Mouse (Mus musculus): ENCODE results near the gene Stab1. TPM values are rescaled to one million over a fixed set of nuclear protein-coding genes. Genes with fewer than 3 reads are reported as not detected.

The Stab1 gene
- 43.2 and 49.5 TPM in 2 replicates for polyA plus RNA-seq (2015; fragmentation: Nextera tagmentation; extraction: Ambion mirVana)

GRCm38 (mm10) chr14:31168425-31168824, at the start of gene Stab1:
Stab1 (minus strand) TSS chr14:31168641.
- Histone ChIP-seq H3K36me3 (peaks cover 40% of the 10 kb centered on the region), H3K4me1 (peaks cover 69% of the 10 kb centered on the region), H3K9ac (peak within 1 kb of the TSS; percentile 71), H3K27me3 (replicated peaks) (no peaks in the 10 kb centered on the region), H3K4me2 (peak within 1 kb of the TSS; percentile 61), H3K27ac (replicated peaks) (peak within 1 kb of the TSS; percentile 77), H3K9me3 (no peaks in the 10 kb centered on the region), H3K4me3 (peak within 1 kb of the TSS; percentile 52)
- 25% methylated on average over 10 of the region's 10 CpGs for WGBS
- ATAC-seq (ENCODE audit: extremely low read depth, insufficient number of reproducible peaks, low FRiP score, low TSS enrichment): peak; percentile 24; the same call in 1 of the 2 replicates

- peak; percentile 38; the same call in 1 of the 2 replicates for ATAC-seq (ENCODE audit: extremely low read depth, insufficient number of reproducible peaks, low FRiP score, low TSS enrichment)
- peak within 1 kb of the TSS; percentile 48 for H3K27ac ChIP-seq (replicated peaks)
- H3K4me3 ChIP-seq: peak within 1 kb of the TSS; percentile 13; the same call in 1 of the 2 replicates
Observed at GRCm38 (mm10) chr14:31217666-31218065, 49.2 kb upstream of the Stab1 start, which contains the start of gene Sema3g. Sema3g (plus strand) TSS chr14:31217860.

GRCm38 (mm10) chr14:31216846-31217245, 48.4 kb upstream of the Stab1 start, which contains the start of gene Nisch:
Nisch (minus strand) TSS chr14:31216946.
- ATAC-seq (ENCODE audit: extremely low read depth, insufficient number of reproducible peaks, low FRiP score, low TSS enrichment): no peak
- Histone ChIP-seq H3K9ac (peak within 1 kb of the TSS; percentile 75), H3K4me2 (peak within 1 kb of the TSS; percentile 54), H3K27me3 (replicated peaks) (peaks cover 2% of the 10 kb centered on the region; the same call in 1 of the 2 replicates), H3K4me3 (peak within 1 kb of the TSS; percentile 13; the same call in 1 of the 2 replicates), H3K9me3 (no peaks in the 10 kb centered on the region), H3K36me3 (peaks cover 12% of the 10 kb centered on the region), H3K4me1 (peaks cover 57% of the 10 kb centered on the region), H3K27ac (replicated peaks) (peak within 1 kb of the TSS; percentile 48)
- 74% methylated on average over 2 of the region's 2 CpGs for WGBS

More at GRCm38 (mm10) chr14:31217666-31218065, 49.2 kb upstream of the Stab1 start, which contains the start of gene Sema3g:
- 7% methylated on average over 11 of the region's 11 CpGs for WGBS
- H3K27me3 ChIP-seq (replicated peaks): peaks cover 7% of the 10 kb centered on the region; the same call in 1 of the 2 replicates
- H3K9ac ChIP-seq: peak within 1 kb of the TSS; percentile 75
- H3K9me3 ChIP-seq: no peaks in the 10 kb centered on the region
- H3K4me1 ChIP-seq: peaks cover 50% of the 10 kb centered on the region
- peak within 1 kb of the TSS; percentile 54 for H3K4me2 ChIP-seq
- peaks cover 4% of the 10 kb centered on the region for H3K36me3 ChIP-seq

GRCm38 (mm10) chr14:31215157-31216002, 46.9 kb upstream of the Stab1 start:
- H3K9ac ChIP-seq: peak overlapping the region; percentile 42
- H3K27ac ChIP-seq (replicated peaks): peak overlapping the region; percentile 100; the same call in 1 of the 2 replicates
- no peak overlapping the region for H3K4me3 ChIP-seq
- WGBS: 28% methylated on average over 15 of the region's 15 CpGs
- no peaks in the 10 kb centered on the region; the same call in 1 of the 2 replicates for H3K27me3 ChIP-seq (replicated peaks)
- no peak for ATAC-seq (ENCODE audit: extremely low read depth, insufficient number of reproducible peaks, low FRiP score, low TSS enrichment)
- H3K9me3 ChIP-seq: no peaks in the 10 kb centered on the region
- peaks cover 65% of the 10 kb centered on the region for H3K4me1 ChIP-seq
- H3K4me2 ChIP-seq: peak overlapping the region; percentile 12; the same call in 1 of the 2 replicates
- peaks cover 24% of the 10 kb centered on the region for H3K36me3 ChIP-seq

DNA sequence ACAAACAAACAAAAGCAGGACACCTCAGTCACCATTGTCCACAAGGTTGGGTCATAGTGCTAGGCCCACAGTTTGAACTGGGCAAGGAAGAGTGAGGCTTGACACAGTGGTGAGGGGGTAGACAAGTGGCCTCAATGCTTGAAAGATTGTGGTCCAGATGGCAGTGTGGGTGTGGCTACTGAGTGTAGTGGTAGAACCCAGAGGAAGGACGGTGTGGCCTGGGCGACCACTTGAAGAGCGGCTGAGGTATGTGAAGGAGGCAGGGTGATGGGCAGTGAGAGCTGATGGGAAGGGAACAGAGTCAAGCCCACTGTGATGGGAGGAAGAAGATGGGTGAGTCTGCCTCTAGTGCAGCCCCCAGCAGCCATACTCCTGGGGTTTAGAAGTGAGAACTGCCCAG, 46.2 kb upstream of the Stab1 start:
- Histone ChIP-seq H3K27ac (replicated peaks) (peak overlapping the region; percentile 100; the same call in 1 of the 2 replicates), H3K27me3 (replicated peaks) (no peaks in the 10 kb centered on the region; the same call in 1 of the 2 replicates), H3K9ac (no peak overlapping the region), H3K9me3 (no peaks in the 10 kb centered on the region), H3K4me3 (no peak overlapping the region), H3K4me1 (peaks cover 70% of the 10 kb centered on the region), H3K36me3 (peaks cover 31% of the 10 kb centered on the region), H3K4me2 (no peak overlapping the region)
- 32% methylated on average over 3 of the region's 3 CpGs for WGBS
- no peak for ATAC-seq (ENCODE audit: extremely low read depth, insufficient number of reproducible peaks, low FRiP score, low TSS enrichment)

DNA sequence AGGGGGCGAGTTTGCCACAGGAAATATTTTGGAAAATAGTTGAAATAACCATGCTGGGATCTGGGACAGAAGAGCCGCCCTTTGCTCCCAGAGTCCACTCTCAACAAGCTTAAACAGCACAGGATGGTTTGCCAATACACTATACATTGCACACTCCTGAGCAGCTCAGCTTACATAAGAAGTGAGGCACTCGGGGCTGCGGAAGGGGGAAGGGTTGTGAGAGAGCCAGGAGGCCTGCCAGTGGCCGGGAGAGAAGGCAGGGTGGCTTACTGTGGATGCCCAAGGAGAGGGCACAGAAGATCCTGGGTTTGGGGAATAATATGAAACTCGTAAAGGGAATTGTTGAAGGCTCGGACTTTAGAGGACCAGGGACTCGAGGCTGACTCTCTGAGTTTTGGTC, 45.4 kb upstream of the Stab1 start:
- no peak for ATAC-seq (ENCODE audit: extremely low read depth, insufficient number of reproducible peaks, low FRiP score, low TSS enrichment)
- Histone ChIP-seq H3K9ac (0 out of 2 replicates have a peak overlapping the region, but pooled peaks have one; percentile 59), H3K27ac (replicated peaks) (peak overlapping the region; percentile 100)

GRCm38 (mm10) chr14:31212499-31212898, 44.1 kb upstream of the Stab1 start:
- peaks cover 67% of the 10 kb centered on the region for H3K4me1 ChIP-seq
- peaks cover 31% of the 10 kb centered on the region for H3K36me3 ChIP-seq
- no peak for ATAC-seq (ENCODE audit: extremely low read depth, insufficient number of reproducible peaks, low FRiP score, low TSS enrichment)
- H3K4me3 ChIP-seq: no peak overlapping the region; the same call in 1 of the 2 replicates
- peak overlapping the region; percentile 100 for H3K27ac ChIP-seq (replicated peaks)
- H3K27me3 ChIP-seq (replicated peaks): no peaks in the 10 kb centered on the region
- peak overlapping the region; percentile 82 for H3K4me2 ChIP-seq
- 27% methylated on average over 3 of the region's 3 CpGs for whole genome bisulfite sequencing
- no peaks in the 10 kb centered on the region for H3K9me3 ChIP-seq
- H3K9ac ChIP-seq: peak overlapping the region; percentile 97

More for the DNA sequence above, 45.4 kb upstream of the Stab1 start:
- Histone ChIP-seq H3K9me3 (no peaks in the 10 kb centered on the region), H3K36me3 (peaks cover 31% of the 10 kb centered on the region), H3K27me3 (replicated peaks) (no peaks in the 10 kb centered on the region), H3K4me3 (no peak overlapping the region), H3K4me1 (peaks cover 70% of the 10 kb centered on the region), H3K4me2 (no peak overlapping the region)
- WGBS: 49% methylated on average over 8 of the region's 8 CpGs

DNA sequence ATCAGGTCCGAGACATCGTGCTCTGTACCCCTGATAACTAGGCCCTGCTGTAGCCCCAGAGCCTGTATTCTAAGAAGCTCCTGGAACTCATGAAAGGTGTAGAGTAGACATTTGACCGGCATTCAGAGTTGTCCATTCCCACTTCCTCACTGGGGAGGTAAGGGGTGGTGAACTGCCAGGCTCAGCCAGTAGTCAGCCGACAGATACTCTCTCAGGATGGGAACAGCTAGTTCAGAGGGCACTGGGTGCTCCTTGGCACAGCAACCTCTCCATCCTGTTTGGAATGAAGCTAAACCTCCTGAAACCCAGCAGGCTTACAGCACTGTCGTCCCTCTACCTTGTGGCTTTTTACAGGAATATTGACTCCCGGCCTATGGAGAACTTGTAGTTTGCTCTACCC, 43.4 kb upstream of the Stab1 start:
- WGBS: 64% methylated on average over 6 of the region's 6 CpGs
- ATAC-seq (ENCODE audit: extremely low read depth, insufficient number of reproducible peaks, low FRiP score, low TSS enrichment): no peak
- peak overlapping the region; percentile 100 for H3K27ac ChIP-seq (replicated peaks)

DNA sequence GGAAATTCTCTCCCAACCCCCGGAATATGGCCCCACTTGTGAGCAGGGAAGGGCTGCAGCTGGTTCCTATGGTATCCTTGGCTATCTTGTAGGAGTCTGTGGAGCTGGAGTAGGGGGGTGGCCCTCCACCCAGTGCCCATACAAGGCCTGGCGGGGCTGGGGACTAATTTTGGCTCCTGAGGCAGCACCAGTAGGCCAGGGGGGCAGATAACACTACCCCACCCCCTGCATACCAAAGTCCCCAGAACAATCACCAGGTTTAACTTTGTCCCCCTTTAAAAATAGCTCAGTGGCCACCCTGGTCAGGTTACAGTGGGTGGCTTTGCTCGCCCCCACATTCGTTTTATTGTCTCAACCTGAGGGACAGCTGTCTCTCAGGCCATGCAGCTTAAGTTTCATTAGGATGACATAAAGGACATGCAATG, 40.7 kb upstream of the Stab1 start:
- peaks cover 38% of the 10 kb centered on the region for H3K36me3 ChIP-seq
- H3K4me2 ChIP-seq: peak overlapping the region; percentile 82
- 26% methylated on average over 4 of the region's 4 CpGs for WGBS
- peak overlapping the region; percentile 100 for H3K27ac ChIP-seq (replicated peaks)
- H3K9me3 ChIP-seq: no peaks in the 10 kb centered on the region
- peak; percentile 39; the same call in 1 of the 2 replicates for ATAC-seq (ENCODE audit: extremely low read depth, insufficient number of reproducible peaks, low FRiP score, low TSS enrichment)
- peak overlapping the region; percentile 82 for H3K4me3 ChIP-seq
- H3K4me1 ChIP-seq: peaks cover 63% of the 10 kb centered on the region
- peak overlapping the region; percentile 97 for H3K9ac ChIP-seq
- no peaks in the 10 kb centered on the region for H3K27me3 ChIP-seq (replicated peaks)

More for the DNA sequence above, 43.4 kb upstream of the Stab1 start:
- Histone ChIP-seq H3K27me3 (replicated peaks) (no peaks in the 10 kb centered on the region), H3K36me3 (peaks cover 31% of the 10 kb centered on the region), H3K9me3 (no peaks in the 10 kb centered on the region), H3K4me3 (peak overlapping the region; percentile 82), H3K9ac (peak overlapping the region; percentile 97), H3K4me1 (peaks cover 69% of the 10 kb centered on the region), H3K4me2 (peak overlapping the region; percentile 82)

DNA sequence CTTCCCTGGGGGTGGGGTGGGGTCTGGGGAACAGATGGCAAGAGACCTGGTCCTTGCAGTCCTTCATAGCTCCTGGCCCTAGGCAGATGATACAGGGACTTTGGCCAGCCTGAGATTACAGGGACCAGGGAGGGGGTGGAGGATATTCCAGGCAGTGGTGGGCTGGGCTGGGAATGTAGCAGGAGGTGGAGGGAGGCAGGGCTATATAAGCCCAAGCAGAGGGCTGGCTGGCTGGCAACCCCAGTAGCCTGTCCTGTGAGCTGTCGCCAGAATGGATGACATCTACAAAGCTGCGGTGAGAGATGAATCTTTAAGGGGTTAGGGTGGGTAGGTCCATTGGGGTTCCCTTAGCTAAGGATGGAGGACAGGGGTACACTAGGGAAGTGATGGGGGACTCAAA, 39.6 kb upstream of the Stab1 start, which contains the start of gene Tnnc1:
Gene Tnnc1, plus strand, starts transcription at position 229 of the 400 bp plus-strand sequence.
- Histone ChIP-seq H3K4me3 (peak within 1 kb of the TSS; percentile 82), H3K9ac (peak within 1 kb of the TSS; percentile 97), H3K9me3 (no peaks in the 10 kb centered on the region), H3K36me3 (peaks cover 49% of the 10 kb centered on the region), H3K27ac (replicated peaks) (peak within 1 kb of the TSS; percentile 100), H3K4me1 (peaks cover 62% of the 10 kb centered on the region), H3K4me2 (peak within 1 kb of the TSS; percentile 82), H3K27me3 (replicated peaks) (no peaks in the 10 kb centered on the region)
- ATAC-seq (ENCODE audit: extremely low read depth, insufficient number of reproducible peaks, low FRiP score, low TSS enrichment): no peak; the same call in 1 of the 2 replicates
- 33% methylated on average over 2 of the region's 2 CpGs for whole genome bisulfite sequencing
